In genomic region chr11:109955185-109955584, GRCm38 (mm10) we compare ENCODE assay signal across 19 mouse cellular contexts. TPM values are rescaled to one million over a fixed set of nuclear protein-coding genes. Genes with fewer than 3 reads are reported as not detected.
DNase-seq lines count a peak whose midpoint lies in the region; ATAC-seq and TF ChIP-seq lines count a peak whose summit lies in the region.
"Had no signal": no experiment of that assay in that cellular context is flagged by ENCODE, and none has a peak within 500 bp of the region (broad histone marks: within the 10 kb centered on the region; RNA-seq: fewer than 3 reads in every experiment).

No protein-coding gene starts in this region.

- 82% methylated on average over 1 of the region's 1 CpGs for WGBS in forebrain, postnatal 0 days
- 93% methylated on average over 1 of the region's 1 CpGs for WGBS in forebrain, embryonic 10.5 days
- WGBS in liver, adult 2 months = 42% methylated on average over 1 of the region's 1 CpGs
- WGBS in liver, embryonic 12.5 days (ENCODE audit: insufficient replicate concordance) = 67% methylated on average over 1 of the region's 1 CpGs

- H3K79me2 ChIP-seq in liver, adult 2 months (ENCODE audit: control insufficient read depth, insufficient read depth, low read length) = no peaks in the 10 kb centered on the region; the same call in 1 of the 2 replicates

- no peak for ATAC-seq in forebrain, postnatal 0 days
- no peak for ATAC-seq in liver, embryonic 12.5 days

- H3K9ac ChIP-seq in forebrain, postnatal 0 days = no peak overlapping the region
- no peak overlapping the region for H3K9ac ChIP-seq in liver, adult 2 months (ENCODE audit: low read depth, low read length)
- no peak overlapping the region for H3K9ac ChIP-seq in liver, embryonic 12.5 days
- H3K9ac ChIP-seq: embryonic facial prominence, embryonic 15.5 days; forebrain, embryonic 12.5 days; hindbrain, embryonic 13.5 days; limb, embryonic 13.5 days; stomach, embryonic 15.5 days had no signal

- H3K4me2 ChIP-seq in forebrain, postnatal 0 days (ENCODE audit: low read depth) = no peak overlapping the region
- no peak overlapping the region for H3K4me2 ChIP-seq in liver, embryonic 12.5 days
- H3K4me2 ChIP-seq: embryonic facial prominence, embryonic 15.5 days; forebrain, embryonic 12.5 days; hindbrain, embryonic 13.5 days; limb, embryonic 13.5 days; stomach, embryonic 15.5 days had no signal

- H3K36me3 ChIP-seq in forebrain, postnatal 0 days (ENCODE audit: insufficient read depth) = no peaks in the 10 kb centered on the region
- no peaks in the 10 kb centered on the region for H3K36me3 ChIP-seq in forebrain, embryonic 10.5 days (replicated peaks)
- H3K36me3 ChIP-seq in liver, adult 2 months (ENCODE audit: control insufficient read depth, insufficient read depth, low read length) = peaks cover 65% of the 10 kb centered on the region
- H3K36me3 ChIP-seq in liver, embryonic 12.5 days = no peaks in the 10 kb centered on the region
- no peaks in the 10 kb centered on the region for H3K36me3 ChIP-seq in E14TG2a.4 (ENCODE audit: insufficient read depth, low read length)
- H3K36me3 ChIP-seq: embryonic facial prominence, embryonic 15.5 days; forebrain, embryonic 12.5 days; hindbrain, embryonic 13.5 days; stomach, embryonic 15.5 days had no signal

- no peaks in the 10 kb centered on the region for H3K4me1 ChIP-seq in forebrain, postnatal 0 days (ENCODE audit: insufficient read depth)
- no peaks in the 10 kb centered on the region for H3K4me1 ChIP-seq in forebrain, embryonic 10.5 days
- H3K4me1 ChIP-seq in liver, adult 2 months (ENCODE audit: control insufficient read depth, insufficient read depth, low read length) = no peaks in the 10 kb centered on the region
- H3K4me1 ChIP-seq in liver, embryonic 12.5 days = no peaks in the 10 kb centered on the region
- no peaks in the 10 kb centered on the region for H3K4me1 ChIP-seq in E14TG2a.4 (replicated peaks; ENCODE audit: low read depth, low read length)
- H3K4me1 ChIP-seq: embryonic facial prominence, embryonic 15.5 days; forebrain, embryonic 12.5 days; hindbrain, embryonic 13.5 days; limb, embryonic 13.5 days; stomach, embryonic 15.5 days had no signal

- TF ChIP-seq CTCF in forebrain, postnatal 0 days (IDR thresholded peaks at IDR 0.05; ENCODE audit: low read depth) = peak; percentile 13; the same call in 1 of the 2 replicates
- 0 out of 2 replicates have a peak, but pooled peaks have one; percentile 15 for TF ChIP-seq CTCF in liver, adult 2 months (IDR thresholded peaks at IDR 0.05; ENCODE audit: low read depth, low read length)
- TF ChIP-seq CTCF in E14TG2a.4 (conservative IDR thresholded peaks at IDR 0.05; ENCODE audit: low read length) = peak; percentile 57
- peak; percentile 20; the same call in 1 of the 2 replicates for TF ChIP-seq CTCF in brain, embryonic 14.5 days (IDR thresholded peaks at IDR 0.05; ENCODE audit: borderline replicate concordance, extremely low read depth, insufficient read depth, insufficient read length)

- H3K27ac ChIP-seq in forebrain, postnatal 0 days (ENCODE audit: low read depth, low read length) = no peak overlapping the region
- H3K27ac ChIP-seq in forebrain, embryonic 10.5 days = no peak overlapping the region
- H3K27ac ChIP-seq in liver, adult 2 months (replicated peaks; ENCODE audit: insufficient read depth, low read depth, low read length) = no peak overlapping the region
- no peak overlapping the region for H3K27ac ChIP-seq in liver, embryonic 12.5 days
- H3K27ac ChIP-seq: embryonic facial prominence, embryonic 15.5 days; forebrain, embryonic 12.5 days; hindbrain, embryonic 13.5 days; limb, embryonic 13.5 days; stomach, embryonic 15.5 days had no signal

- no peak for TF ChIP-seq POLR2A in liver, adult 2 months (IDR thresholded peaks at IDR 0.05; ENCODE audit: extremely low read depth, insufficient read depth, low read length)
- TF ChIP-seq POLR2A in brain, embryonic 14.5 days (IDR thresholded peaks at IDR 0.05; ENCODE audit: borderline replicate concordance, extremely low read depth, insufficient read depth, insufficient read length, poor library complexity, severe bottlenecking) = no peak

- H3K9me3 ChIP-seq in forebrain, postnatal 0 days (ENCODE audit: low read length) = no peaks in the 10 kb centered on the region
- no peaks in the 10 kb centered on the region for H3K9me3 ChIP-seq in forebrain, embryonic 10.5 days
- H3K9me3 ChIP-seq in liver, embryonic 12.5 days (replicated peaks) = no peaks in the 10 kb centered on the region
- H3K9me3 ChIP-seq in E14TG2a.4 (ENCODE audit: low read length) = no peaks in the 10 kb centered on the region
- H3K9me3 ChIP-seq: embryonic facial prominence, embryonic 15.5 days; forebrain, embryonic 12.5 days; hindbrain, embryonic 13.5 days; limb, embryonic 13.5 days; stomach, embryonic 15.5 days had no signal

- no peak overlapping the region for H3K4me3 ChIP-seq in forebrain, postnatal 0 days (ENCODE audit: low read depth, low read length)
- H3K4me3 ChIP-seq in forebrain, embryonic 10.5 days = no peak overlapping the region
- H3K4me3 ChIP-seq in liver, adult 2 months (ENCODE audit: insufficient read depth, low read depth, low read length) = no peak overlapping the region
- H3K4me3 ChIP-seq in liver, embryonic 12.5 days = no peak overlapping the region
- no peak overlapping the region for H3K4me3 ChIP-seq in E14TG2a.4 (replicated peaks; ENCODE audit: low read length)
- H3K4me3 ChIP-seq: embryonic facial prominence, embryonic 15.5 days; forebrain, embryonic 12.5 days; hindbrain, embryonic 13.5 days; limb, embryonic 13.5 days; stomach, embryonic 15.5 days had no signal

- DNase-seq in forebrain, postnatal 0 days = no peak
- no peak for DNase-seq in forebrain, embryonic 10.5 days (ENCODE audit: extremely low spot score, low spot score)
- DNase-seq in liver, adult 2 months (ENCODE audit: extremely low read depth, low read depth, low spot score) = peak; percentile 33
- DNase-seq in brain, embryonic 14.5 days (ENCODE audit: low read depth) = no peak
- DNase-seq in adrenal gland, postnatal 10 days = no peak
- no peak for DNase-seq in layer of hippocampus, postnatal 10 days (ENCODE audit: low spot score in 2 of 2)
- DNase-seq: cerebellum, adult 18-20 months; heart, postnatal 10 days; kidney, adult 8-10 months; lung, postnatal 14 days; thymus, postnatal 25 days had no signal

- no peaks in the 10 kb centered on the region for H3K27me3 ChIP-seq in forebrain, postnatal 0 days (ENCODE audit: insufficient read depth, low read length)
- H3K27me3 ChIP-seq in forebrain, embryonic 10.5 days (ENCODE audit: poor library complexity, severe bottlenecking) = no peaks in the 10 kb centered on the region
- H3K27me3 ChIP-seq in liver, adult 2 months (ENCODE audit: control insufficient read depth, insufficient read depth, low read length) = no peaks in the 10 kb centered on the region
- H3K27me3 ChIP-seq in liver, embryonic 12.5 days (replicated peaks) = no peaks in the 10 kb centered on the region
- H3K27me3 ChIP-seq in E14TG2a.4 (ENCODE audit: insufficient read depth, low read length) = no peaks in the 10 kb centered on the region
- H3K27me3 ChIP-seq: embryonic facial prominence, embryonic 15.5 days; forebrain, embryonic 12.5 days; hindbrain, embryonic 13.5 days; limb, embryonic 13.5 days; stomach, embryonic 15.5 days had no signal

RNA-seq across cellular contexts. Expression of gene Abca8b, which starts 40.5 kb away (rescaled TPM):
- total RNA-seq in forebrain, postnatal 0 days (2014; rRNA removed) = 3.1 and 5.0 TPM in 2 replicates
- 0.45 and 0.88 TPM in 2 replicates for polyA plus RNA-seq in forebrain, postnatal 0 days (2015; fragmentation: Nextera tagmentation; extraction: Ambion mirVana)
- polyA plus RNA-seq in forebrain, embryonic 10.5 days (2016; fragmentation: Nextera tagmentation; extraction: Ambion mirVana) = 0.22 and 0.29 TPM in 2 replicates
- total RNA-seq in liver, adult 2 months (2014; rRNA removed) = 35.7 and 44.2 TPM in 2 replicates
- polyA plus RNA-seq in liver, adult 2 months (2012; rRNA removed) = 8.6 and 12.2 TPM in 2 replicates
- 5.2 TPM in 2 replicates for polyA plus RNA-seq in liver, embryonic 12.5 days (2016; fragmentation: Nextera tagmentation; extraction: Ambion mirVana)
- polyA plus RNA-seq in brain, embryonic 14.5 days (2012; rRNA removed) = 1.9 and 2.6 TPM in 2 replicates
- total RNA-seq in adrenal gland, postnatal 10 days (2021) = 10 to 100 TPM; 11.9 to 14.2 TPM
- 1 to 10 TPM; 8.3 to 8.4 TPM for total RNA-seq in layer of hippocampus, postnatal 10 days (2021)
- total RNA-seq: megakaryocyte-erythroid progenitor cell, adult 5-6 weeks had no signal
